Mouse (Mus musculus) thymus, adult 2 months (tissue): ENCODE results near the gene Cubn. TPM values are rescaled to one million over a fixed set of nuclear protein-coding genes. Genes with fewer than 3 reads are reported as not detected.

ENCODE experiments used
- DNase-seq: peaks from one replicate; pipeline ENCODE4 v3.0.0; 2021
- H3K27ac ChIP-seq: fragments of 200-500 bp; 2 replicates; pipeline ENCODE4 v1.5.1; 2012; ENCODE audit warnings: low read length, control low read depth; ENCODE audit not compliant: control insufficient read depth, insufficient read depth
- H3K27me3 ChIP-seq: fragments of 200-500 bp; 2 replicates; pipeline ENCODE4 v1.6.1; 2012; ENCODE audit warnings: mild to moderate bottlenecking, low read length, moderate library complexity, mixed read lengths; ENCODE audit not compliant: control insufficient read depth, insufficient read depth
- H3K36me3 ChIP-seq: fragments of 200-500 bp; 2 replicates; pipeline ENCODE4 v1.6.1; 2012; ENCODE audit warnings: mild to moderate bottlenecking, low read length, moderate library complexity; ENCODE audit not compliant: control insufficient read depth, insufficient read depth
- H3K4me1 ChIP-seq: fragments of 200-500 bp; replicated peaks from 2 replicates; pipeline ENCODE4 v1.6.1; 2012; ENCODE audit warnings: low read length; ENCODE audit not compliant: control insufficient read depth, insufficient read depth
- H3K4me3 ChIP-seq: fragments of 200-500 bp; 2 replicates; pipeline ENCODE4 v1.5.1; 2012; ENCODE audit warnings: mild to moderate bottlenecking, low read length, control low read depth, moderate library complexity; ENCODE audit not compliant: control insufficient read depth, insufficient read depth
- CTCF ChIP-seq: fragments of 200-500 bp; IDR thresholded peaks from 2 replicates; pipeline ENCODE4 v1.5.1; 2012; ENCODE audit warnings: mild to moderate bottlenecking, control low read depth, low read length, moderate library complexity, borderline replicate concordance; ENCODE audit not compliant: control insufficient read depth, poor library complexity, insufficient read depth; ENCODE audit errors: extremely low read depth
- POLR2A ChIP-seq: fragments of 200-500 bp; IDR thresholded peaks from 2 replicates; pipeline ENCODE4 v1.6.1; 2012; ENCODE audit warnings: mild to moderate bottlenecking, low read length, control low read depth, moderate library complexity; ENCODE audit not compliant: control insufficient read depth, poor library complexity, insufficient read depth; ENCODE audit errors: extremely low read depth
- WGBS: fragments of 180-500 bp; shearing (Covaris S2); methylation state at CpG from one replicate; pipeline ENCODE4 v1.1.7; 2018; 5-methylcytosine and 5-hydroxymethylcytosine counted together
- polyA plus RNA-seq: library from polyadenylated mRNA; depleted of rRNA; stranded (reverse); fragments of >200 nt; gene quantifications from 2 replicates; pipeline ENCODE4 v1.2.3, GENCODE M21; 2012

The Cubn gene
- polyA plus RNA-seq, 1 experiment, result 0.05 TPM

DNA sequence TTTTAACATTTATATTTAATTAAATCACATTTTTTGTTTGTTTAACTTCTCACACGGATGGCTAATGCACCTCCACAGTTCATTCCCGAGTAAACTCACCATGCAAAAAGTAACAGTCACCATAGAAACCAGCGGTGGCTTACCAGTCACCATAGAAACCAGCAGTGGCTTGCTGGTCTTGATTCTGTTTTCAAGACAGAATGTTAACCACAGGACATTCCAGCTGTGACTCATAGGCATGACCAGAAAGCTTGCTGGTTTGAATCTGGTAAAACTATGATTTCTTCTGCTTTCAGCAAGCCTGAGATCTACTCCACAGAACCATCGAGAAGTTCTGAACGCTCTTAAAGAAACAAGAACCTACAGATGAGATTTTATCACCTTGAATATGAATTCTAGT lies 84.3 kb downstream of the Cubn start:
- H3K27me3 ChIP-seq, result no peaks in the 10 kb centered on the region
- no peak overlapping the region for H3K27ac ChIP-seq
- no peak overlapping the region for H3K4me3 ChIP-seq
- peaks cover 10% of the 10 kb centered on the region for H3K4me1 ChIP-seq
- DNase-seq, result no peak
- no peaks in the 10 kb centered on the region for H3K36me3 ChIP-seq
- WGBS, result 12% methylated on average over 5 of the region's 5 CpGs
- no peak for TF ChIP-seq CTCF
- no peak for TF ChIP-seq POLR2A

DNA sequence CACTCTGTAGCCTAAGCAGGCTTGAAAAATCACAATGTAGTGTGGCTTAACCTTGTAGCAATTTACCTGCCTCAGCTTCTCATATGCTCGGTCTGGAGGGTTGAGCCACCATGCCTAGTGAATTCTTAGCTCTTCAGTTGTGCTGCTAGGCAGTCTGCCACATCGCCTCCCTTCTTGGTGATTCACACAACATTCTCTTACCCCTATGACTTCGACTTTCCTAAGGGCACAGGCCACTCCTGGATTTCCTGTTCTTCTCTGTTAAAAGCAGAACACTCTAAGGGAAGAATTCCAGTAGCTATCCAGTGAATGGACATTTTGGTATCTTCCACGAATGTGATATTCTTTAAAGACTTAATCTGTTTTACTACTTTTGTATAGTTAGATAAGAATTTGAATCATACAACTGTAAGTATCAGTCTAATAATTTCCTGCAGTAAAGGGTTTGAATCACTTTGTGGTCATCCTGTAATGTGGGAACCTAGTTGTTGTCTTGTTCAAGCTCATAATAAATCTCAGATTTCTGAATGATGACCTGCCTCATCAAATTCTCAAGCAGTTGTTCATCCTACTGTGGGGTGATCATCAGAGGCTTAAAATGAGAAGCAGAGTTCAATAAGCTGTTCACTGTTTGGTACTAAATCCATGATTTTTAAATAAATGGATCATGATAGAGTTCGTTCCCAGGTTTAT lies 86.5 kb downstream of the Cubn start:
- Histone ChIP-seq H3K4me3 (no peak overlapping the region), H3K27ac (no peak overlapping the region), H3K27me3 (no peaks in the 10 kb centered on the region), H3K4me1 (peaks cover 4% of the 10 kb centered on the region), H3K36me3 (no peaks in the 10 kb centered on the region)
- WGBS, result 88% methylated on average over 5 of the region's 5 CpGs
- DNase-seq, result no peak
- TF ChIP-seq POLR2A (no peak), CTCF (no peak)

GRCm38 (mm10) chr2:13400831-13401230 lies 90.8 kb downstream of the Cubn start:
- Histone ChIP-seq H3K36me3 (no peaks in the 10 kb centered on the region), H3K4me3 (no peak overlapping the region), H3K27me3 (no peaks in the 10 kb centered on the region), H3K4me1 (no peaks in the 10 kb centered on the region), H3K27ac (no peak overlapping the region)
- TF ChIP-seq CTCF (no peak), POLR2A (no peak)
- 94% methylated on average over 6 of the region's 6 CpGs for WGBS
- no peak for DNase-seq

DNA sequence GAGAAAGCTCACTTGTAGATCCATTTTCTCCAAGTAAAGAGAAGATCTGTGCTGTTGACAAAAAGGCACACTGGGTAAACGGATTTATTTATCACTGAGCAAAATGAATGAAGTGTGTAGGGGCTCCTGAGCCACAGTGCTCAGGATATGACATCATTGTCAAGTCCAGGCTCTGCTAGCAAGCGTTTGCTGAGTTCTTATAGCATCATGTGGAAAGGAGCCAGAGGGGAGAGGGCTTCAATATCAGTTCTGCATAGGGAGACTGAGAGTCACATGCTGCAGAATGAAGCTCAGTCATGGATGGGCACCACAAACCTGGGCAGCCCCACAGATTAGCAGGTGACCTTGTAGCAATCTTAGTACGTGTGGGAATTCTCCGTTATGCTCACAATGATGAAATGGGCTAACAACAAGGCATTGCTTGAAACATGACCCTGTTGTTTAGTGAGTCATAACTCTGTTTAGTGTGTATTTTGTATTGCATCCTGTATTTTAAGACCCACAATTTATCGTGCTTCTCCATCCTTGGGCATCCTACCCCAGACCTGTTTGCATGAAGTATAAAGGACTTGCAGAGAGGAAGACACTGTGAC lies 92.0 kb downstream of the Cubn start:
- 84% methylated on average over 5 of the region's 5 CpGs for WGBS
- H3K27ac ChIP-seq, result no peak overlapping the region
- TF ChIP-seq POLR2A, result no peak
- TF ChIP-seq CTCF, result no peak
- DNase-seq, result no peak
- H3K4me3 ChIP-seq, result no peak overlapping the region
- H3K4me1 ChIP-seq, result no peaks in the 10 kb centered on the region
- H3K27me3 ChIP-seq, result no peaks in the 10 kb centered on the region
- H3K36me3 ChIP-seq, result no peaks in the 10 kb centered on the region

DNA sequence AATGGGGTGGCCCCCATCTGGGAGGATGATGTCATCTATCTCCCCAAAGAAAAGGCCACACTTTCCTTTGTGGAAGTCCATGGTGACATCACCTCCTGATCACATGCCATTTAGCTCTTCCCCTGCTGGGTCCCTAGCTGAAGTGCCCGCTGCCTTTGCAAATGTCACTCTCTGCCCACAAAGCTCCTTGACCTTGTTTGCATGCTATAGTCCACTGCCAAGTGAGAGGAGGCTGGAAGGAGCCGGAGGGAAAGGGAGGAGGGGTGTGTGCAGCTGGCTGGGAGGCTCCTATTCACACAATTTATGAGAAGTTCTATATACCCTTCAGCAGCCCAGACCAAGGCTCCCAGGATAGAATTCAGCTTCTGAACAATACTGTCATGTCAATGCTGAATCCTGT lies 92.7 kb downstream of the Cubn start:
- WGBS, result 79% methylated on average over 2 of the region's 2 CpGs
- Histone ChIP-seq H3K36me3 (no peaks in the 10 kb centered on the region), H3K4me3 (no peak overlapping the region), H3K27me3 (no peaks in the 10 kb centered on the region), H3K27ac (no peak overlapping the region), H3K4me1 (no peaks in the 10 kb centered on the region)
- TF ChIP-seq CTCF (no peak), POLR2A (no peak)
- no peak for DNase-seq

GRCm38 (mm10) chr2:13398551-13398950 lies 93.1 kb downstream of the Cubn start:
- H3K27ac ChIP-seq, result no peak overlapping the region
- H3K27me3 ChIP-seq, result no peaks in the 10 kb centered on the region
- WGBS, result 94% methylated on average over 4 of the region's 4 CpGs
- no peaks in the 10 kb centered on the region for H3K36me3 ChIP-seq
- H3K4me3 ChIP-seq, result no peak overlapping the region
- no peak for TF ChIP-seq POLR2A
- no peak for TF ChIP-seq CTCF
- no peaks in the 10 kb centered on the region for H3K4me1 ChIP-seq
- no peak for DNase-seq

DNA sequence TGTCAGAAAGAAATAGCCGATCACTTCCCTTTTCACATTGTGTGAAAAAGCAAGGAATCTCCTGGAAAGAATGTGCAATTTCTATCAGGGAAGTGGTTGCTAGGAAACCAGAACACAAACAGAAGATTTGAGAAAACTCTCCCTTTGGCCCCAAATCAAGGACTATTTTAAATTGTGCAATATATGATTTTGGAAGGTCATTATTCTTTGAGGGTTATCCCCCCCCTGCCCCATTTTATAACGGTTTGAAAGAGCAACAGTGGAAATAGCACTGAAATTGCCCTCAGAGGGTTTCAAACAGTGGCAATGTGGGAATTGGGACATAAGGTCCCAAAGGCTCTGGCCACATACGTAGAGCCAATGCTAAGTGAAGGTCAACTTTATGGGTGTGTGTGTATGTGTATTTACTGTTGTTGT lies 95.5 kb downstream of the Cubn start:
- H3K4me3 ChIP-seq, result no peak overlapping the region
- 84% methylated on average over 3 of the region's 3 CpGs for WGBS
- no peak for TF ChIP-seq CTCF
- TF ChIP-seq POLR2A, result no peak
- no peak for DNase-seq
- no peaks in the 10 kb centered on the region for H3K4me1 ChIP-seq
- no peak overlapping the region for H3K27ac ChIP-seq
- no peaks in the 10 kb centered on the region for H3K36me3 ChIP-seq
- no peaks in the 10 kb centered on the region for H3K27me3 ChIP-seq
